Mouse (Mus musculus): ENCODE results near the gene Ypel5.

Gene Ypel5

DNA sequence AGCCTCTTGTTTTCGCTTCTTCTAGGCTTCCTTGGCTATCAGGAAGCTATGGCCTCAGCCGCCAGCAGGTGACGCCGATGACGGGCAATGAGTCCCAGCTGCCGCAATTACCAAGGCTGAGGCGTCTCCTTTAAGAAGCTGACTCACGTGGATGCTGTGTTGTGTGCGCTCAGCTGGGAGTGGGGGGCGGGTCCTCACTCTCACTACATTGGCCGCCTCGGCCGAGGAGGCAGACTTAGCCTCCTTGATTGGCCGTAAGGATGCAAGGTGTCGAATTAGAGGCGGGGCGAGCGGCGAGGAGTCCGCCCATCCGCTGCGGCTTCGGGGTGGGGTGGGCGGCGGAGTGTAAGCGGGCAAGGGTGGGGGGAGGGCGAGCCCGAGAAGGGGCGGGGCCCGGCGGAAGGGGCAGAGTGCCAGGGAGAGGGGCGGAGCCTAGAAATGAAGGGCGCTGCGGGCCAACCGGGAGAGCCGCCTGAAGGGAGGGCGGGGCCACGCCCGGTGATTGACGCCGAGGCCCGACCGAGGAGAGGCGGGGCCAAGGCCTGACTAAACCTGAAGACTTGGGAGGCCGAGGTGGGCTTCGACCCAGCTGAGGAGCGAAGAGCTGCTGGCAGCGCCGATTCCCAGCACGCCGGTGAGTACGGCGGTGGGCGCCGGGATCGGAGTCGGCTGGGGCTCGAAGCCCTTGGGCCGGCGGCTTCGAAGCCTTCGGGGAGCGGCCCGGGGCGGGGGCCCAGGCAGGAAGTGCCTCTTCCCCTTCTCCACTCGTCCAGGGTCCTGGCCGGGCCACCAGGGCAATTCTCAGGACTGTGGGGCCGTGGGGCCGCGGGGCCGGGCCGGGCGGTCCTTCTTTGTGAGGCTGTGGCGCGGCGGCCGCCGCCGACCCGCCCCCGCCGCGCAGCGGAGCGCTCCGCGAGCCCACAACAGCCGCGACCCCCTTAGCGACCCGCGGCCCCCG is at the start of gene Ypel5:
Gene Ypel5, plus strand, starts transcription at position 296 of the 958 bp plus-strand sequence.
- DNase-seq (ENCODE audit: low read depth, low spot score) = peak; percentile 98

DNA sequence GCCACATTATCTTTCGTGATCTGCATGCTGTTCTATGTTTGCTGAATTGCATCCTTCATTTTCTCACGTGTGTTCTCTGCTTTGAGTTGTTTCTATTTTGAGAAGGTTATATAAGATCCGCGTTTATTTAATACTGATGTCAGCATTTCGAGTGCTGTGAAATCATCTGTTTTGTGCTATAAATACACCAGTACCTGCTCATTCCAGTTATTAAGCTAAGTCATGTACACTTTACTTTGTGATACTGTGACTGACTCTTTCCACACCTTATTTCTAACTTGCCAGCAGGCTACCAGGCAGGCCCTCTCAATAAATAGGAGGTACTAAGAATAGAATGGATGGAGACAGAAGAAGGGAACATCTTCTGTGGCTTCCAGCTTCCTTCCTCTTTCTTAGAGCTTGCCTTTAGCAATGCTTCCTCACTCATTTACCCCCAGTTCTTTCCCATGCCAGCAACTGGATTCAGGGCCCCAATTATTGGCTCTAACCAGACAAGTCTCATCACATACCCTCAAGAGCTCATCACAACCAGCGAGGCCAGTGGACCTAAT is 48.3 kb upstream of the Ypel5 start:
- no peak for DNase-seq (ENCODE audit: low read depth, low spot score)

DNA sequence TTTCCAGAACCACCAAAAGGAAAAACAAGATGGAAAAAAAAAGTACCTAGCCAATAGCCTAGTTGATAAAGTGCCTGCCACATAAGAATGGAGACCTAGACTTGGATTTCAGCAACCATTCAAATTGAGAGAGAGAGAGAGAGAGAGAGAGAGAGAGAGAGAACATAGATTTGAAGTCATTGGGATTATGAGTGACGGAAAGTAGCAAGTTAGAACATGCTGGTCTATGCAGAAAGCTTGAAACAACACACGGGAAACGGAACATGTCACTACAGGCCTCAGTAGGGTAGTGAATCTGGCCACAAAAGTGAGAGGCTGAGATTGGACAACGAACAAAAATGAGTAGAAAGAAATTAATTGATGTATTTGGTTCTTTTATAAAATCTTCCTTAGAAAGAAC is 43.0 kb upstream of the Ypel5 start:
- DNase-seq (ENCODE audit: low read depth, low spot score) = no peak

DNA sequence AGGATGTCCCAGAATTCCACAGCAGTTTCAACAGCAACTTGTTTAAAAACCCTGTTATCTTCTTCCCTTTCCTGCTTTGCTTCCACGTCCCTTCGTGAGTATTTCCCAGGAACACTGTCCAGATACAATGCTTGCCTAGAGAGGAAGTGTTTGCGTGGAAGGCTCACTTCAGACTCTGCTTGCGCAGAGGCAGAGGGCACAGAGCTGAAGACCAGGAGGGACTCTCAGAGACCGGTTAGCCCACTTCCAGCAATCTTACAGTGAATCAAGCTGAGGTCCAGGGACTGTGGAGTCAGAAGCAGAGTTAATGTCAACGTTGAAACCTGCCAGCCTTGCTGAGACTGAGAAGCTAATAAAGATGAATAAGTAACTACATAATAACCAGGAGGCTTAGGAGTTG is 41.6 kb upstream of the Ypel5 start:
- no peak for DNase-seq (ENCODE audit: low read depth, low spot score)

GRCm38 (mm10) chr17:72795392-72796047 is 40.7 kb upstream of the Ypel5 start:
- DNase-seq (ENCODE audit: low read depth, low spot score) = no peak

DNA sequence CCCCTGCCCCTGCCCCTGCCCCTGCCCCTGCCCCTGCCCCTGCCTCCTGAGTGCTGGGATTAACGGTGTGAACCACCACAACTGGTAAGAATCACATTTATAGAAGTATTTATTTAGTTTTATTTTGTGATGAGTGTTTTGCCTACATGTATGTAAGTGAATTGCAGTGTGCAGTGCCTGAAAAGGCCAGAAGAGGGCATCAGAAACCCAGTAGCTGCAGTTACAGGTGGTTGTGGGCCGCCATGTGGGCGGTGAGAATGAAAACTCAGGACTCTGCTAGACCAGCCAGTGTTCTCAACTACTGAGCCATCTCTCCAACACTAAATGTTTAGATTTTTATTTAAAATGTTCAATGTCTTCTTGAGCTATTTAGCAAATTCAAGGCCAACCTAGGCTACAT is 39.7 kb upstream of the Ypel5 start:
- no peak for DNase-seq (ENCODE audit: low read depth, low spot score)

- peak; percentile 73 for DNase-seq (ENCODE audit: low read depth, low spot score)
Measured at GRCm38 (mm10) chr17:72797867-72798266, 38.4 kb upstream of the Ypel5 start.

GRCm38 (mm10) chr17:72809942-72810654 is 26.2 kb upstream of the Ypel5 start:
- DNase-seq (ENCODE audit: low read depth, low spot score) = peak; percentile 37

GRCm38 (mm10) chr17:72813419-72814315 is 22.6 kb upstream of the Ypel5 start:
- peak; percentile 68 for DNase-seq (ENCODE audit: low read depth, low spot score)

DNA sequence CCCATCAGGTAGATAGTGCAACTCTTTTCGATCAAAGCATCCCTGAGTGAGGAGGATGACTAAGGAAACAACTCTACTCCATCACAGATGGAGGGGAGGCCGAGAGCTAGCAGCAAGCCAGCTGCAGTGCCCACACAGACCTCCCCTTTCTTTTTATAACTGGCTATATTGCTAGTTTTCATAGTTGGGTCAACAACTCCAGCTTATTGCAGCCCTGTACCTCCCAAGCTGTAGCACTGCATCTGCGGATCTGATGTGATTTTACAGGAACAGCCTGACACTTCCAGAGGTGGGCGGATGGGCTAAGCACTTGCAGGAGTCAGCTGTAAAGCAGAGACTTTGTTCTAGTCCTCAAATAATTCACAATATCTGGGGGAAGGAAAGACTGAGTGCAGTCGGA is 18.7 kb upstream of the Ypel5 start:
- no peak for DNase-seq (ENCODE audit: low read depth, low spot score)

DNA sequence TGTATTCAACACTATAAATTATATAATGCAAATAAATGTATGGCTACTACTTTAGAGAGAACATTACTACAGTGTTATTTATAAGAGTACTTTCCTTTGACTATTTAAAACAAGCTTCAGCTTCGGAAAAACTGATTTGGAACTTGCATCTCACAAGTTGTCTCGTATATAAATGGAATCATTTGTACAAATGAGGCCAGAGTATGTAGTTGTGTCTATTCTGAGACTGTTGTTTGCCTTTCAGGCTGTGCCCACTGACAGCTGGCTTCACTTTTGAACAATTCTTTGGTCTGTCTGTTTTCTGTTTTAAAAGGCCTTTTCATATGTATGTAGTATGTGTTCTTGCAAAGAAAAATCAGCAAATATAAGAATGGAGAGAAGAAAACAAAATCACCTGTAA is 16.5 kb upstream of the Ypel5 start:
- no peak for DNase-seq (ENCODE audit: low read depth, low spot score)

DNA sequence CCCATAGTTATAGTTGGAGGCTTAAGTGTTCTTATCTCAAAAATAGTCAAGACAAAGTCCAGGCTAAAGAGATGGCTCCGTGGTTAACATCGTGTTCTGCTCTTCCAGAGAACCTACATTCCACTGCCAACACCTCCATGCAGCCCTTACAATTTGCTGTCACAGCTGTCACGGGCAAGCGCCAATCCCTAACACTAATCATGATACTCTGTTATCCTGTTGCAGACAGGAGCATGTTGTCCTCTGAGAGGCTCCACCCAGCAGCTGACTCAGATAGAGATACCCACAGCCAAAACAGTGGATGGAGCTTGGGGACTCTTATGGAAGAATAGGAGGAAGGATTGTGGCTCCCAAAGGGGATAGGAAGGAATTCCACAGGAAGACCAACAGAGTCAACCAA is 15.8 kb upstream of the Ypel5 start:
- DNase-seq (ENCODE audit: low read depth, low spot score) = no peak

GRCm38 (mm10) chr17:72821923-72822322 is 14.3 kb upstream of the Ypel5 start:
- DNase-seq (ENCODE audit: low read depth, low spot score) = no peak

- no peak for DNase-seq (ENCODE audit: low read depth, low spot score)
Measured at GRCm38 (mm10) chr17:72826916-72827534, 9.2 kb upstream of the Ypel5 start.

GRCm38 (mm10) chr17:72828027-72828678 is 8.1 kb upstream of the Ypel5 start:
- no peak for DNase-seq (ENCODE audit: low read depth, low spot score)

GRCm38 (mm10) chr17:72828687-72829086 is 7.6 kb upstream of the Ypel5 start:
- no peak for DNase-seq (ENCODE audit: low read depth, low spot score)

GRCm38 (mm10) chr17:72837140-72837712 is 973 bp downstream of the Ypel5 start:
- DNase-seq (ENCODE audit: low read depth, low spot score) = peak; percentile 87

DNA sequence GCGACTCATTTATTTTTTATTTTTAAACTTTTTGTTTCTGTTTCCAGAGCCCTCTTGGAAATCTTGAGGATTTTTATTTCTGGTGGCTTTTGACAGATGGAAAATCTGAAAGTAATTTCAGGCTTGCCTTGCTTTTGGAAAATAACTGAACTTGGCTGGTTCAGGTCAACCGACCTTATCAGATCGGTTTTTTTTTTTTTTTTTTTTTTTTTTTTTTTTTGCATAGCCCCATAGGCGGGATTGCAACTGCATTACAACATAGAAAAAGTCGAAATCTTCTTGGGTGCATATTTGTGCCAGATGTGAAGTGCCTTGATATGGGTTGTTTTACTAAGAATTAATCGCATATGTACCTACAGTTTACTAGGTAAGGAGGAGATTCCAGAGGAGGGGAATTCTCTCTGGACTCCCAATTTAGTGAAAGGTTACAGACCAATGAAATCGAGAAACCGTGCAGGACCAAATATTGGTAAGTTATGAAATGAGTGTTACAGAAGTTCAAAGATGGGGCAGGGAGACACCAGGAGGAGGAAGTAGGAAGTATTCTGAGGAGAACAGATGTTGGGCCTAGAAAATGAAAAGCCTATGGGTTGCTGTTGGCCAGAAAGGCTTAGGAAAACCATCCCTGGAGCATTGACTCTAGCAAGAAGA is 1.7 kb downstream of the Ypel5 start:
- DNase-seq (ENCODE audit: low read depth, low spot score) = no peak

DNA sequence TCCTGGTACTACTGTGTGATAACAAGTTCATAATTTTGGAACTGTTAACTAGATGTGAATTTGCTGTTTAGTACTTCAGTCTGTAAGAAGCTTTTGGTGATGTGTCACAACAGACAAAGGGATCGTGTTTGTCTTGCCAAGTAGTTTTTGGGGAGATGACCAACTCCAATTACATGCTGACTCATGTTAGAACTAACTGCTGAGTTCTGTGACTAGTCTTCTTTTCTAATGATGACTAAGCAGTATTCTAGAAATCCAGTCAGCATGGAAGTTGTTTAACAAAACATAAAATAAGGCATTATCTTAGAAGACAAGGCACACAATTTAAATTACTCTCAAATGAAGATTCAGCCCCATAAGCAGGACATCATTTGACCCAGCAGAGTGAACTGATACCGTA is 2.7 kb downstream of the Ypel5 start:
- DNase-seq (ENCODE audit: low read depth, low spot score) = no peak

All from mesoderm, embryonic 11.5 days (tissue).